Mouse (Mus musculus): ENCODE measurements at regions not wholly inside any gene's neighbourhood (a gene's known extent, or its start where the extent isn't known, plus 50 kb on each side); places are given as distances from the start of the nearest gene placed in this dataset.

DNA sequence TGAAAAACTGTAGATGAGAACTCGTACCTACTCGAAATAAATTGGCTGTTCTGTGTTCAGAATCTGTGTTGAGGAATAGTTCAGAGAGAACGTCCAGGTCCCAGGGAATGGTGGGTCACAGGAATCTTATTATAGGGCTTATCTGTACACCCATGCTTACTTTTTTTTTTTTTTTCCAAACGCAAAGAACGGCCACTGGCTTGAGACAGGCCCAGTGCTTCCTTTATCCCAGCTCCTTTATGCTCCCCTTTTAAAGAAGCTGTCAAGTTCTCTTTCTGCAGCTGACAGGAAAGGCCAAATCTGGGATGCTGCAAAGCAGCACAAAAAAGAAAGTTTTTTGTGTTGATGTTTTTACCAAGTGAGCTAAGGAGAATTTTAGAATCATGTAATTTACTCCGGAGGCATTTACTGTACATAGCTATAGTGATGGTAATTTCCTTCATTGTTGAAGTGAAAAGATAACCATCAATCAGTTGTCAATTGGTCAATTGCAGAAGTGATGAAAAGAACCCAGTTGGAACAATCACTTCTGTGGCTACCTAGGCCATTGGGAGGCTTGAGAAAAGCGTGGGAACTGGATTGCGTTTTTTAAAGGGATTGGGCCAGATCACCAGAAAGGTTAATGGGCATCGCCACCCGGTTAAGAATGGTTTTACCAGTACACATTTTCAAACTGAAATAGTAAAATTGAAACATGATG is 91.2 kb upstream of the Sox2 start:
- TF ChIP-seq CTCF (IDR thresholded peaks at IDR 0.05; ENCODE audit: low read depth) (no peak), EP300 (optimal IDR thresholded peaks at IDR 0.05) (no peak)

All from stomach, postnatal 0 days (tissue).